Mouse (Mus musculus) hindbrain, embryonic 16.5 days (tissue): ENCODE measurements around the gene Phactr1. TPM values are rescaled to one million over a fixed set of nuclear protein-coding genes. Genes with fewer than 3 reads are reported as not detected.

Experiments
- ATAC-seq: fragments of 200-750 bp; cut with Nextera tagmentation; 2 replicates; pipeline ENCODE4 v1.8.0; 2017; ENCODE audit warnings: moderate TSS enrichment, moderate library complexity
- H3K27ac ChIP-seq: fragments of 300-500 bp; sonication (generic); 2 replicates; pipeline ENCODE4 v1.5.1; 2014; ENCODE audit warnings: low read depth, mild to moderate bottlenecking, control low read depth, low read length, moderate library complexity
- H3K27me3 ChIP-seq: fragments of 300-500 bp; sonication (generic); replicated peaks from 2 replicates; pipeline ENCODE4 v1.6.1; 2014; ENCODE audit warnings: low read length; ENCODE audit not compliant: control insufficient read depth, insufficient read depth
- H3K36me3 ChIP-seq: fragments of 300-500 bp; sonication (generic); 2 replicates; pipeline ENCODE4 v1.6.1; 2014; ENCODE audit warnings: mild to moderate bottlenecking, low read length, moderate library complexity, mixed read lengths; ENCODE audit not compliant: control insufficient read depth, insufficient read depth
- H3K4me1 ChIP-seq: fragments of 300-500 bp; sonication (generic); 2 replicates; pipeline ENCODE4 v1.6.1; 2014; ENCODE audit warnings: low read depth, low read length; ENCODE audit not compliant: control insufficient read depth, insufficient read depth
- H3K4me2 ChIP-seq: fragments of 300-500 bp; sonication (generic); 2 replicates; pipeline ENCODE4 v1.6.1; 2014; ENCODE audit warnings: mild to moderate bottlenecking, low read length, control low read depth, moderate library complexity
- H3K4me3 ChIP-seq: fragments of 300-500 bp; sonication (generic); 2 replicates; pipeline ENCODE4 v1.5.1; 2014; ENCODE audit warnings: mild to moderate bottlenecking, low read length, control low read depth, moderate library complexity
- H3K9ac ChIP-seq: fragments of 300-500 bp; sonication (generic); 2 replicates; pipeline ENCODE4 v1.6.1; 2014; ENCODE audit warnings: low read depth, mild to moderate bottlenecking, control low read depth, low read length, moderate library complexity
- H3K9me3 ChIP-seq: fragments of 300-500 bp; sonication (generic); 2 replicates; pipeline ENCODE4 v1.6.1; 2014; ENCODE audit warnings: mild to moderate bottlenecking, low read length, moderate library complexity; ENCODE audit not compliant: control insufficient read depth
- WGBS: fragments of 180-500 bp; shearing (Covaris S2); extraction: QIAGEN DNeasy Blood & Tissue Kit; methylation state at CpG from one replicate; pipeline ENCODE4 v1.1.7; 2014; 5-methylcytosine and 5-hydroxymethylcytosine counted together
- polyA plus RNA-seq: library from polyadenylated mRNA; unstranded; fragments of >200 nt; fragmentation: Nextera tagmentation; extraction: Ambion mirVana; gene quantifications from 2 replicates; pipeline ENCODE4 v1.2.1, GENCODE M21; 2015

Phactr1 gene
- polyA plus RNA-seq, 1 experiment from 2014 or later = 49.9 TPM

DNA sequence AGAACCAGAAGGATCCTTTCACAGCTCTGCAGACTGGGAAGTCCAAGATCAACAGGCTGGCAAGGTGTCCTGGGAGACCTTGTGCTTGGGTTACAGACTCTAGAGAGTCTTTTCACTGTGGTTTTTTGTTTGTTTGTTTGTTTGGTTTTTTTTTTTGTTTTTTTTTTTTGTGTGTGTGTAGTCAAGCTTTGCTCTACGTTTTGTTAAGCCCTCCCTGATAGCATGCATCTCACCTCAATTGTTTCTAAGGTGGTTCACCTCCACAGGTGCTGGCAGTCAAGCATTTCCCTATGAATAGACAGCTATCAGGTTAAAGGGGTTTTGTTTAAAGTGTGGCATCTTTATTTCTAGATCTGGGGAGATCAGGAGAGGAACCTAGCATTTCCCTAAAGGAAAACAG is 191.7 kb downstream of the Phactr1 start:
- H3K27me3 ChIP-seq = no peaks in the 10 kb centered on the region
- ATAC-seq = no peak
- no peak overlapping the region for H3K4me3 ChIP-seq
- 35% methylated on average over 1 of the region's 1 CpGs for WGBS
- H3K27ac ChIP-seq = no peak overlapping the region
- H3K4me1 ChIP-seq = no peaks in the 10 kb centered on the region
- no peak overlapping the region for H3K4me2 ChIP-seq
- no peaks in the 10 kb centered on the region for H3K36me3 ChIP-seq
- H3K9me3 ChIP-seq = no peaks in the 10 kb centered on the region
- no peak overlapping the region for H3K9ac ChIP-seq

DNA sequence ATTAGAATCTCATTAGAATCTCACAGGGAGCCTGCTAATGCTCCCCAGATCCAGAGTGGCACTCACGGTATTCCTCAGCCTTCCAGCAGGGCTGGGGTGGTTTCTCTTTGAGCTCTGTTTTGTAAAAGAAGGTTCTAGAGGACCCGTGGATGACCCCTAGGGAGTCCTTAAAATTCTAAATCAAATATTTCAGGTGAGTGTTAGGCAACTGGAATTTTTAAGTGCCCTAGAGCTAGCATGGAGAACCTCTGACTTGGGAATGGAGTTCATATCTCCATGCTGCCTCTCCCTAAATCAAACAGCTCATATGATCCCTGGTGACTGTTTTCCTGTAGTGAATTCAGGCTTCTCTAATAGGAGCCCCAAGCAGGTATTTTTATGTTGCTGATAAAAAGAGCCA is 197.9 kb downstream of the Phactr1 start:
- 37% methylated on average over 2 of the region's 2 CpGs for WGBS
- no peak overlapping the region for H3K4me2 ChIP-seq

GRCm38 (mm10) chr13:42884033-42884724 is 203.8 kb downstream of the Phactr1 start:
- Histone ChIP-seq H3K9ac (no peak overlapping the region), H3K36me3 (no peaks in the 10 kb centered on the region), H3K27ac (no peak overlapping the region), H3K4me1 (no peaks in the 10 kb centered on the region), H3K4me3 (no peak overlapping the region), H3K27me3 (no peaks in the 10 kb centered on the region), H3K4me2 (no peak overlapping the region), H3K9me3 (no peaks in the 10 kb centered on the region)
- ATAC-seq = no peak
- WGBS = 73% methylated on average over 14 of the region's 14 CpGs

More for the DNA sequence above, 197.9 kb downstream of the Phactr1 start:
- Histone ChIP-seq H3K9ac (no peak overlapping the region), H3K27me3 (no peaks in the 10 kb centered on the region), H3K4me3 (no peak overlapping the region), H3K9me3 (no peaks in the 10 kb centered on the region), H3K36me3 (no peaks in the 10 kb centered on the region), H3K27ac (no peak overlapping the region), H3K4me1 (no peaks in the 10 kb centered on the region)
- ATAC-seq = no peak

GRCm38 (mm10) chr13:42884725-42885115 is 204.3 kb downstream of the Phactr1 start:
- Histone ChIP-seq H3K4me3 (no peak overlapping the region), H3K4me1 (no peaks in the 10 kb centered on the region), H3K36me3 (no peaks in the 10 kb centered on the region), H3K27me3 (no peaks in the 10 kb centered on the region), H3K27ac (no peak overlapping the region), H3K9me3 (no peaks in the 10 kb centered on the region), H3K4me2 (no peak overlapping the region), H3K9ac (no peak overlapping the region)
- 76% methylated on average over 1 of the region's 1 CpGs for WGBS
- ATAC-seq = no peak

- Histone ChIP-seq H3K36me3 (no peaks in the 10 kb centered on the region), H3K27me3 (no peaks in the 10 kb centered on the region), H3K27ac (no peak overlapping the region), H3K4me1 (no peaks in the 10 kb centered on the region), H3K9me3 (no peaks in the 10 kb centered on the region), H3K9ac (no peak overlapping the region), H3K4me3 (no peak overlapping the region), H3K4me2 (no peak overlapping the region)
- 92% methylated on average over 5 of the region's 5 CpGs for WGBS
- ATAC-seq = no peak
Measured at GRCm38 (mm10) chr13:42887701-42888100, 207.3 kb downstream of the Phactr1 start.

DNA sequence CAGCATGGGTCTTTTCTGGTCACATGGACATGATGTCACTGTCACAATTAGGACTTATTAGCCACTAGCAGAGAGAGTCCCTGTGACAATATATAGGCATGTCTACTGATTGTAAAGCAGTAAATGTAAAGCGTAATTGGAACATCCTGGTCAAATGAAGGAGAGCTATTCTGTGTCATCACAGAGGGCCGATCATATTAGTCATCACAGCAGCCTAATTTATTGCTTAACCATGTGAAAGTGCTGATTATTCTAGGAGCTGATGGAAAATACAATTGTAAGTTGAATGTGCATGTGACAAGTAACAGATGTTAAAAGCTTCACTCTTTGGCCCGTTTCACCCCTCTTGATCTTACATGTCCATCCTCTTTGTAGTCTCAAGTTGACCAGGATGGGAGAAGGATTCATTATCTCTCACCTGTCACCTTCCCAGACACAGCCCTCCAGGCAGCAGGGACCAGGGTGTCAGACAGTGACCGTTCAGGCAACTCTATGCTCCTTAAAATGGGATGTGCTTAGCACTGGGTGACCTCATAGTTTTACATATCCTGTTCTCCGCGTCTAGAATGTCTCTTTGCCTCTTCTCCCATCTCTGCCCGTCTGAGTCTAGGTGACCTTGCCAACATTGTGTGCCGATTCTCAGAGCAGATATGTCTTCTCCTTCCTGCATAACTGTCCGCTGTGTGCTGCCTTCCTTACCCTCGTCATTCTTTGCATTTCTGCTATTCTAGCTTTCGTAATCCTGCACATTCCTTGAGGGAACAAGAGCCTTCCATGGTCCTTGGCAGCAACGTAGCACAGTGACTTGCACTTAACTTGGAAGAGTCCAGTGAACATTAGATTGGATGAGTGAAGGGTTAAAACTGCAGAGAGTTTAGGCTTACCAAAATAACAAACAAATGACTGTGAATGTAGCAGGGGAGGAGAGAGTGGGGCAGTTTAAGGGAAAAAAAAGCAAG is 209.4 kb downstream of the Phactr1 start:
- H3K27me3 ChIP-seq = no peaks in the 10 kb centered on the region
- no peak overlapping the region for H3K9ac ChIP-seq
- H3K27ac ChIP-seq = no peak overlapping the region
- H3K36me3 ChIP-seq = no peaks in the 10 kb centered on the region
- 73% methylated on average over 12 of the region's 12 CpGs for WGBS
- H3K4me1 ChIP-seq = no peaks in the 10 kb centered on the region
- H3K9me3 ChIP-seq = no peaks in the 10 kb centered on the region
- H3K4me3 ChIP-seq = no peak overlapping the region
- H3K4me2 ChIP-seq = no peak overlapping the region
- peak; percentile 45; the same call in 1 of the 2 replicates for ATAC-seq

GRCm38 (mm10) chr13:42890651-42891050 is 210.2 kb downstream of the Phactr1 start:
- no peak for ATAC-seq
- Histone ChIP-seq H3K4me2 (no peak overlapping the region), H3K36me3 (no peaks in the 10 kb centered on the region), H3K4me1 (no peaks in the 10 kb centered on the region), H3K27ac (no peak overlapping the region; the same call in 1 of the 2 replicates), H3K27me3 (no peaks in the 10 kb centered on the region), H3K9ac (no peak overlapping the region), H3K9me3 (no peaks in the 10 kb centered on the region), H3K4me3 (no peak overlapping the region)
- WGBS = 57% methylated on average over 5 of the region's 5 CpGs

DNA sequence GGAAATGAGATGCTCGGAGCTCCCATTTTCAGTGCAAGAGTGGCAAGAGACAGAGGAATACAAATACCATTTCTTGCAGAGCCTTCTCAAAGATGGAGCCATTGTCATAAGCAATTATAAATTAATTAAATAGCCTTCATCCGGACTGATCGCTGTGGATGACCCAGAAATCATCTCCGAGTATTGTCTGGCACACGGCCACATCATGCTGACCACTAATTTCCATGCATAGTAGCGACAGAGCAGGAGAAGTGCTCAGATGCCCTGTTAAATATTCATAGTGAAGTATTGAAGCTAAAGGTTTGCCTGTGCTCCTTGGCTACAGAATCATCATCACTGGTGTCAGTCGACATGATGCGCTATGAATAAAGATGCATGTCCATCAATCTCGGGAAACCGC is 213.6 kb downstream of the Phactr1 start:
- 74% methylated on average over 10 of the region's 10 CpGs for WGBS
- no peaks in the 10 kb centered on the region for H3K4me1 ChIP-seq
- no peak overlapping the region for H3K4me3 ChIP-seq
- H3K36me3 ChIP-seq = no peaks in the 10 kb centered on the region
- H3K9me3 ChIP-seq = no peaks in the 10 kb centered on the region
- H3K27ac ChIP-seq = no peak overlapping the region
- H3K27me3 ChIP-seq = no peaks in the 10 kb centered on the region
- ATAC-seq = no peak
- no peak overlapping the region for H3K4me2 ChIP-seq
- no peak overlapping the region for H3K9ac ChIP-seq

GRCm38 (mm10) chr13:42894598-42894997 is 214.2 kb downstream of the Phactr1 start:
- 89% methylated on average over 12 of the region's 12 CpGs for WGBS
- H3K4me1 ChIP-seq = no peaks in the 10 kb centered on the region
- no peaks in the 10 kb centered on the region for H3K9me3 ChIP-seq
- H3K4me2 ChIP-seq = no peak overlapping the region
- no peak for ATAC-seq
- H3K36me3 ChIP-seq = no peaks in the 10 kb centered on the region
- no peak overlapping the region for H3K27ac ChIP-seq
- H3K4me3 ChIP-seq = no peak overlapping the region
- H3K9ac ChIP-seq = no peak overlapping the region
- no peaks in the 10 kb centered on the region for H3K27me3 ChIP-seq
